In the genomic region with DNA sequence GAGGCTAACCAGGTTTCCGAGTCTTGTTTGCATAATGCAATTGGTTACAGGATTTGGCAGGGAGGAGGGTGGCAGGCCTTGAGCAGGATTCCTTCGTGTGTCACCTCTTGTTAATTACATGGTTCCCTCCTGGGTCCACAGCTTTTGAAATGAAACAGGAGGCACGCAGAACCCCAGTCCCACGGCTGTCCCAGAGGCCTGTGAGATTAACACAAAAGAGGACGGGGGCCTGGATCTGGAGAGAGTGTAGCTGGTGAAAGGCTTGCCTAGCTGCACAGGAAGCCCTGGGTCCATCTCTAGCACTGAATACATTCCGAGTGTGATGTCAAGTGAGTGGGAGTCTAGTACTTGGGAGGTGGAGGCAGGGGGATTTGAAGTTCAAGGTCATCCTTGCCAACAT, we compare ENCODE assay signal across 14 mouse cellular contexts. TPM values are rescaled to one million over a fixed set of nuclear protein-coding genes. Genes with fewer than 3 reads are reported as not detected.
"Had no signal": no experiment of that assay in that cellular context is flagged by ENCODE, and none has a peak within 500 bp of the region (broad histone marks: within the 10 kb centered on the region; RNA-seq: fewer than 3 reads in every experiment).

No protein-coding gene starts in this region.

- H3K27me3 ChIP-seq: liver, embryonic 15.5 days had no signal

- H3K9me3 ChIP-seq: limb, embryonic 10.5 days; limb, embryonic 13.5 days; liver, embryonic 12.5 days; liver, embryonic 15.5 days; lung, embryonic 15.5 days; megakaryocyte, embryonic 14.5 days; midbrain, embryonic 12.5 days had no signal

- H3K4me3 ChIP-seq: layer of hippocampus, adult 2 months; limb, embryonic 10.5 days; limb, embryonic 13.5 days; liver, embryonic 12.5 days; liver, embryonic 15.5 days; lung, embryonic 15.5 days; megakaryocyte, embryonic 14.5 days; midbrain, embryonic 12.5 days had no signal

- H3K4me2 ChIP-seq: limb, embryonic 13.5 days; liver, embryonic 12.5 days; liver, embryonic 15.5 days; lung, embryonic 15.5 days; midbrain, embryonic 12.5 days had no signal

- H3K9ac ChIP-seq: limb, embryonic 13.5 days; liver, embryonic 12.5 days; liver, embryonic 15.5 days; lung, embryonic 15.5 days; midbrain, embryonic 12.5 days had no signal

- H3K36me3 ChIP-seq: limb, embryonic 10.5 days; limb, embryonic 13.5 days; liver, embryonic 12.5 days; liver, embryonic 15.5 days; lung, embryonic 15.5 days; midbrain, embryonic 12.5 days had no signal

- H3K27ac ChIP-seq: kidney, postnatal 0 days; layer of hippocampus, adult 2 months; limb, embryonic 10.5 days; limb, embryonic 13.5 days; liver, embryonic 12.5 days; liver, embryonic 15.5 days; lung, embryonic 15.5 days; midbrain, embryonic 12.5 days; stomach, postnatal 0 days had no signal

- H3K4me1 ChIP-seq: limb, embryonic 13.5 days; liver, embryonic 12.5 days; liver, embryonic 15.5 days; lung, embryonic 15.5 days had no signal

RNA-seq across cellular contexts. Expression of a gene that starts 15.5 kb away (rescaled TPM):
- polyA plus RNA-seq: large intestine, adult 2 months; neural tube, embryonic 11.5 days; neural tube, embryonic 14.5 days; small intestine, adult 2 months had no signal
